Mouse (Mus musculus): ENCODE measurements at regions not wholly inside any gene's neighbourhood (a gene's known extent, or its start where the extent isn't known, plus 50 kb on each side); places are given as distances from the start of the nearest gene placed in this dataset.

- H3K4me3 ChIP-seq (replicated peaks; ENCODE audit: control insufficient read depth, low read depth, low read length) = no peak overlapping the region
- no peaks in the 10 kb centered on the region for H3K4me1 ChIP-seq (ENCODE audit: control insufficient read depth, insufficient read depth, low read length)
- no peak overlapping the region for H3K27ac ChIP-seq (ENCODE audit: control insufficient read depth, insufficient read depth, low read depth, low read length, poor library complexity)
- WGBS = 64% methylated on average over 5 of the region's 5 CpGs
- no peak for TF ChIP-seq CTCF (IDR thresholded peaks at IDR 0.05; ENCODE audit: control insufficient read depth, insufficient read depth, low read length)
- no peak for TF ChIP-seq POLR2A (IDR thresholded peaks at IDR 0.05; ENCODE audit: borderline replicate concordance, control insufficient read depth, low read depth, low read length)
These were observed 232.3 kb upstream of the Nfe2l3 start for GRCm38 (mm10) chr6:51200207-51200606.

GRCm38 (mm10) chr6:51200837-51201236 lies 231.6 kb upstream of the Nfe2l3 start:
- no peak overlapping the region for H3K27ac ChIP-seq (ENCODE audit: control insufficient read depth, insufficient read depth, low read depth, low read length, poor library complexity)
- H3K4me3 ChIP-seq (replicated peaks; ENCODE audit: control insufficient read depth, low read depth, low read length) = no peak overlapping the region
- TF ChIP-seq POLR2A (IDR thresholded peaks at IDR 0.05; ENCODE audit: borderline replicate concordance, control insufficient read depth, low read depth, low read length) = no peak
- no peak for TF ChIP-seq CTCF (IDR thresholded peaks at IDR 0.05; ENCODE audit: control insufficient read depth, insufficient read depth, low read length)
- WGBS = 85% methylated on average over 14 of the region's 14 CpGs
- H3K4me1 ChIP-seq (ENCODE audit: control insufficient read depth, insufficient read depth, low read length) = no peaks in the 10 kb centered on the region

- 79% methylated on average over 3 of the region's 3 CpGs for WGBS
- no peak for TF ChIP-seq POLR2A (IDR thresholded peaks at IDR 0.05; ENCODE audit: borderline replicate concordance, control insufficient read depth, low read depth, low read length)
- no peak for TF ChIP-seq CTCF (IDR thresholded peaks at IDR 0.05; ENCODE audit: control insufficient read depth, insufficient read depth, low read length)
These were observed 228.2 kb upstream of the Nfe2l3 start for GRCm38 (mm10) chr6:51204306-51204705.

GRCm38 (mm10) chr6:51205411-51205810 lies 227.1 kb upstream of the Nfe2l3 start:
- Histone ChIP-seq H3K4me1 (ENCODE audit: control insufficient read depth, insufficient read depth, low read length) (no peaks in the 10 kb centered on the region; the same call in none of the 2 replicates), H3K4me3 (replicated peaks; ENCODE audit: control insufficient read depth, low read depth, low read length) (no peak overlapping the region), H3K27ac (ENCODE audit: control insufficient read depth, insufficient read depth, low read depth, low read length, poor library complexity) (no peak overlapping the region)
- TF ChIP-seq POLR2A (IDR thresholded peaks at IDR 0.05; ENCODE audit: borderline replicate concordance, control insufficient read depth, low read depth, low read length) = no peak
- TF ChIP-seq CTCF (IDR thresholded peaks at IDR 0.05; ENCODE audit: control insufficient read depth, insufficient read depth, low read length) = no peak
- WGBS = 87% methylated on average over 11 of the region's 11 CpGs

More at GRCm38 (mm10) chr6:51204306-51204705, 228.2 kb upstream of the Nfe2l3 start:
- H3K4me1 ChIP-seq (ENCODE audit: control insufficient read depth, insufficient read depth, low read length) = no peaks in the 10 kb centered on the region; the same call in none of the 2 replicates
- H3K4me3 ChIP-seq (replicated peaks; ENCODE audit: control insufficient read depth, low read depth, low read length) = no peak overlapping the region
- no peak overlapping the region for H3K27ac ChIP-seq (ENCODE audit: control insufficient read depth, insufficient read depth, low read depth, low read length, poor library complexity)

- Histone ChIP-seq H3K4me1 (ENCODE audit: control insufficient read depth, insufficient read depth, low read length) (no peaks in the 10 kb centered on the region; the same call in none of the 2 replicates), H3K4me3 (replicated peaks; ENCODE audit: control insufficient read depth, low read depth, low read length) (no peak overlapping the region), H3K27ac (ENCODE audit: control insufficient read depth, insufficient read depth, low read depth, low read length, poor library complexity) (no peak overlapping the region)
- 10% methylated on average over 11 of the region's 11 CpGs for WGBS
- TF ChIP-seq POLR2A (IDR thresholded peaks at IDR 0.05; ENCODE audit: borderline replicate concordance, control insufficient read depth, low read depth, low read length) (no peak), CTCF (IDR thresholded peaks at IDR 0.05; ENCODE audit: control insufficient read depth, insufficient read depth, low read length) (peak; percentile 58)
These were observed 225.6 kb upstream of the Nfe2l3 start for GRCm38 (mm10) chr6:51206712-51207505.

GRCm38 (mm10) chr6:51207587-51208361 lies 224.7 kb upstream of the Nfe2l3 start:
- Histone ChIP-seq H3K4me3 (replicated peaks; ENCODE audit: control insufficient read depth, low read depth, low read length) (peak overlapping the region; percentile 7), H3K27ac (ENCODE audit: control insufficient read depth, insufficient read depth, low read depth, low read length, poor library complexity) (no peak overlapping the region), H3K4me1 (ENCODE audit: control insufficient read depth, insufficient read depth, low read length) (no peaks in the 10 kb centered on the region; the same call in none of the 2 replicates)
- TF ChIP-seq CTCF (IDR thresholded peaks at IDR 0.05; ENCODE audit: control insufficient read depth, insufficient read depth, low read length) (no peak), POLR2A (IDR thresholded peaks at IDR 0.05; ENCODE audit: borderline replicate concordance, control insufficient read depth, low read depth, low read length) (no peak)
- 2% methylated on average over 21 of the region's 21 CpGs for WGBS

GRCm38 (mm10) chr6:51208660-51209396 lies 223.6 kb upstream of the Nfe2l3 start:
- no peak overlapping the region for H3K27ac ChIP-seq (ENCODE audit: control insufficient read depth, insufficient read depth, low read depth, low read length, poor library complexity)
- no peak overlapping the region for H3K4me3 ChIP-seq (replicated peaks; ENCODE audit: control insufficient read depth, low read depth, low read length)
- WGBS = 3% methylated on average over 6 of the region's 6 CpGs
- no peaks in the 10 kb centered on the region; the same call in none of the 2 replicates for H3K4me1 ChIP-seq (ENCODE audit: control insufficient read depth, insufficient read depth, low read length)
- no peak for TF ChIP-seq POLR2A (IDR thresholded peaks at IDR 0.05; ENCODE audit: borderline replicate concordance, control insufficient read depth, low read depth, low read length)
- no peak for TF ChIP-seq CTCF (IDR thresholded peaks at IDR 0.05; ENCODE audit: control insufficient read depth, insufficient read depth, low read length)

Data from bone marrow, adult 2 months (tissue).